ENCODE assay signal across 8 mouse cellular contexts in the genomic region with DNA sequence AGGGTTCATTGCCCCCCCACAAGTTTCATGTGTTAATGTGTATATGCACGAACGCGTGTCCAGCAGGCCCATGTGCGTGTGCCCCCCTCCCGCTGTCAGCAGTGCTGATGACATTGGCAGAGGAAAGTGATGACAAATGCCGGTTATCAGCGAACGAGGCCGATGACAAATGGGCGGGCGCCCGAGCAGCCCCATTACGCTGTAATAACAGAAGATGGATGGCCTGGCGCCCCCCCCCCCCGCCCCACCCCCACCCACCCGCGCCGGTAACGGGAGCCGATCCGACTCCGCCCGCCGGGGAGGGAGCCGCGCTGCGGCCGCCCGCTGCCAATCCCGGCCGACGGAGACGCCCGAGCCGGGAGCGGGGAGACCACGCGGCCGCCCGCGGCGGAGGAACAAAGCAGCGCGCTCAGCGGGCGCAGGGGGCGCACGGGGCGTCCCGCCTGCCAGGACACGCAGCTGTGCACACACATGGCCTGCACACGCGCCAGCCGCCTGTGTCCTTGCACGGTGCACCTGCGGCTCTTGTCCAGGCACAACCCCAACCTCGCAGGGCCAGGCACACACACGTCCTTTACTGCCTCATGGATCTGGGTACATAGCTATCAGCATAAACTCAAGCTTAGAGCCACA. TPM values are rescaled to one million over a fixed set of nuclear protein-coding genes. Genes with fewer than 3 reads are reported as not detected.
DNase-seq lines count a peak whose midpoint lies in the region; ATAC-seq lines count a peak whose summit lies in the region.

No protein-coding gene starts in this region.

- peak; percentile 59 for ATAC-seq in forebrain, embryonic 15.5 days (replicated peaks)
- peak; percentile 29; the same call in 1 of the 2 replicates for ATAC-seq in intestine, embryonic 15.5 days
- peak; percentile 15; the same call in 1 of the 2 replicates for ATAC-seq in liver, embryonic 16.5 days (ENCODE audit: low read depth)

- peak overlapping the region; percentile 47 for H3K9ac ChIP-seq in forebrain, embryonic 15.5 days (replicated peaks)
- peak overlapping the region; percentile 14; the same call in 1 of the 2 replicates for H3K9ac ChIP-seq in intestine, embryonic 15.5 days
- H3K9ac ChIP-seq in liver, embryonic 16.5 days (ENCODE audit: low read depth, low read length), result peak overlapping the region; percentile 37; the same call in 1 of the 2 replicates

- under 1% methylated on average over 45 of the region's 58 CpGs for WGBS in forebrain, embryonic 15.5 days
- WGBS in intestine, embryonic 15.5 days, result under 1% methylated on average over 51 of the region's 58 CpGs
- WGBS in liver, embryonic 16.5 days (ENCODE audit: insufficient replicate concordance), result under 1% methylated on average over 48 of the region's 58 CpGs

- H3K4me1 ChIP-seq in forebrain, embryonic 15.5 days, result peaks cover 25% of the 10 kb centered on the region
- H3K4me1 ChIP-seq in intestine, embryonic 15.5 days (replicated peaks), result peaks cover 7% of the 10 kb centered on the region
- peaks cover 22% of the 10 kb centered on the region for H3K4me1 ChIP-seq in liver, embryonic 16.5 days (ENCODE audit: control insufficient read depth, low read depth, low read length)

- peak overlapping the region; percentile 41 for H3K4me3 ChIP-seq in forebrain, embryonic 15.5 days
- H3K4me3 ChIP-seq in intestine, embryonic 15.5 days (replicated peaks), result peak overlapping the region; percentile 37
- H3K4me3 ChIP-seq in liver, embryonic 16.5 days (ENCODE audit: low read depth, low read length), result peak overlapping the region; percentile 47

- no peaks in the 10 kb centered on the region for H3K36me3 ChIP-seq in forebrain, embryonic 15.5 days
- H3K36me3 ChIP-seq in intestine, embryonic 15.5 days, result no peaks in the 10 kb centered on the region
- no peaks in the 10 kb centered on the region for H3K36me3 ChIP-seq in liver, embryonic 16.5 days (ENCODE audit: control insufficient read depth, insufficient read depth)

- H3K27ac ChIP-seq in forebrain, embryonic 15.5 days (replicated peaks), result peak overlapping the region; percentile 38; the same call in 1 of the 2 replicates
- H3K27ac ChIP-seq in intestine, embryonic 15.5 days, result no peak overlapping the region
- H3K27ac ChIP-seq in liver, embryonic 16.5 days (ENCODE audit: low read length), result no peak overlapping the region

- peaks cover 30% of the 10 kb centered on the region for H3K27me3 ChIP-seq in forebrain, embryonic 15.5 days
- H3K27me3 ChIP-seq in intestine, embryonic 15.5 days (replicated peaks), result peaks cover 25% of the 10 kb centered on the region
- H3K27me3 ChIP-seq in liver, embryonic 16.5 days (ENCODE audit: control insufficient read depth, insufficient read depth, low read depth, low read length), result peaks cover 29% of the 10 kb centered on the region

- peak; percentile 39 for DNase-seq in ovary, adult 18-20 months (ENCODE audit: low spot score)
- no peak for DNase-seq in ovary, postnatal 10 days (ENCODE audit: low spot score)
- peak; percentile 68 to 71 for DNase-seq in adrenal gland, postnatal 36 days
- peak; percentile 44 for DNase-seq in right cerebral cortex, adult 18-20 months
- DNase-seq in urinary bladder, postnatal 4 days (ENCODE audit: low spot score in 2 of 2), result no peak

- H3K9me3 ChIP-seq in forebrain, embryonic 15.5 days, result no peaks in the 10 kb centered on the region
- H3K9me3 ChIP-seq in intestine, embryonic 15.5 days, result no peaks in the 10 kb centered on the region
- H3K9me3 ChIP-seq in liver, embryonic 16.5 days (replicated peaks; ENCODE audit: control insufficient read depth, low read length), result no peaks in the 10 kb centered on the region

- peak overlapping the region; percentile 58 for H3K4me2 ChIP-seq in forebrain, embryonic 15.5 days (replicated peaks)
- peak overlapping the region; percentile 92 for H3K4me2 ChIP-seq in intestine, embryonic 15.5 days (replicated peaks)
- H3K4me2 ChIP-seq in liver, embryonic 16.5 days (ENCODE audit: low read depth, low read length), result peak overlapping the region; percentile 73

RNA-seq across cellular contexts. Expression of gene Poll, which starts 18.8 kb away (rescaled TPM):
- total RNA-seq in adrenal gland, postnatal 36 days (2021), result 10 to 100 TPM; 10.8 to 13.9 TPM
- 14.6 and 15.5 TPM in 2 replicates for polyA plus RNA-seq in forebrain, embryonic 15.5 days (2015; fragmentation: Nextera tagmentation; extraction: Ambion mirVana)
- polyA plus RNA-seq in intestine, embryonic 15.5 days (2015; fragmentation: Nextera tagmentation; extraction: Ambion mirVana), result 13.3 and 14.0 TPM in 2 replicates
- 5.1 and 5.4 TPM in 2 replicates for polyA plus RNA-seq in liver, embryonic 16.5 days (2015; fragmentation: Nextera tagmentation; extraction: Ambion mirVana)

RNA-seq across cellular contexts. Expression of gene Gm17018, which starts 18.9 kb away (rescaled TPM):
- total RNA-seq in adrenal gland, postnatal 36 days (2021), result 10 to 100 TPM; 30.3 to 30.5 TPM
- polyA plus RNA-seq in forebrain, embryonic 15.5 days (2015; fragmentation: Nextera tagmentation; extraction: Ambion mirVana), result 43.4 and 46.9 TPM in 2 replicates
- 36.2 and 38.2 TPM in 2 replicates for polyA plus RNA-seq in intestine, embryonic 15.5 days (2015; fragmentation: Nextera tagmentation; extraction: Ambion mirVana)
- 10.1 and 10.2 TPM in 2 replicates for polyA plus RNA-seq in liver, embryonic 16.5 days (2015; fragmentation: Nextera tagmentation; extraction: Ambion mirVana)

Comparison
In these comparisons a context has a peak if more than half of its experiments do, and no peak if none do; other contexts are left out.
1. DNase-seq: peak in ovary, adult 18-20 months (single experiment), adrenal gland, postnatal 36 days (2 of 2) and right cerebral cortex, adult 18-20 months (single experiment); none in ovary, postnatal 10 days (single experiment) and urinary bladder, postnatal 4 days (0 of 2).
2. Peak in every context shown above with its lines, with median percentiles within 50 percentile points of each other: ATAC-seq, H3K4me2 ChIP-seq, H3K4me3 ChIP-seq and H3K9ac ChIP-seq.